29 mouse cellular contexts compared by ENCODE assay signal in genomic region chr1:40771196-40771970, GRCm38 (mm10). TPM values are rescaled to one million over a fixed set of nuclear protein-coding genes. Genes with fewer than 3 reads are reported as not detected.
DNase-seq lines count a peak whose midpoint lies in the region; ATAC-seq and TF ChIP-seq lines count a peak whose summit lies in the region.
"Had no signal": no experiment of that assay in that cellular context is flagged by ENCODE, and none has a peak within 500 bp of the region (broad histone marks: within the 10 kb centered on the region; RNA-seq: fewer than 3 reads in every experiment).

No protein-coding gene starts in this region.

- H3K36me3 ChIP-seq in liver, embryonic 12.5 days = peaks cover 8% of the 10 kb centered on the region; the same call in 1 of the 2 replicates
- H3K36me3 ChIP-seq: heart, embryonic 15.5 days had no signal

- no peaks in the 10 kb centered on the region for H3K9me3 ChIP-seq in liver, embryonic 12.5 days (replicated peaks)
- H3K9me3 ChIP-seq: embryonic facial prominence, embryonic 15.5 days; heart, embryonic 15.5 days; kidney, embryonic 15.5 days had no signal

- H3K27ac ChIP-seq in liver, embryonic 12.5 days = peak overlapping the region; percentile 67; the same call in 1 of the 2 replicates
- no peak overlapping the region for H3K27ac ChIP-seq in left cerebral cortex, adult 2 months
- H3K27ac ChIP-seq: embryonic facial prominence, embryonic 15.5 days; heart, adult 2 months; heart, embryonic 15.5 days; kidney, embryonic 15.5 days; macrophage had no signal

- peak overlapping the region; percentile 40 for H3K9ac ChIP-seq in liver, embryonic 12.5 days
- H3K9ac ChIP-seq: embryonic facial prominence, embryonic 15.5 days; forebrain, postnatal 0 days; heart, embryonic 15.5 days; kidney, embryonic 15.5 days had no signal

- peak overlapping the region; percentile 56 for H3K4me2 ChIP-seq in liver, embryonic 12.5 days
- H3K4me2 ChIP-seq: embryonic facial prominence, embryonic 15.5 days; heart, embryonic 15.5 days; kidney, embryonic 15.5 days; midbrain, embryonic 11.5 days had no signal

- peak overlapping the region; percentile 44 for H3K4me3 ChIP-seq in liver, embryonic 12.5 days
- H3K4me3 ChIP-seq in left cerebral cortex, adult 2 months = no peak overlapping the region
- H3K4me3 ChIP-seq: embryonic facial prominence, embryonic 15.5 days; heart, adult 2 months; heart, embryonic 15.5 days; kidney, embryonic 15.5 days had no signal

- peaks cover 29% of the 10 kb centered on the region for H3K4me1 ChIP-seq in liver, embryonic 12.5 days
- H3K4me1 ChIP-seq: embryonic facial prominence, embryonic 15.5 days; heart, embryonic 15.5 days had no signal

- WGBS in liver, embryonic 12.5 days (ENCODE audit: insufficient replicate concordance) = 59% methylated on average over 7 of the region's 7 CpGs

- intact Hi-C loops in heart, postnatal 14 days (cut with DNase I) = no loop called here
- intact Hi-C loops in left cerebral cortex, adult 2 months (cut with DNase I) = no loop called here

- no peak for TF ChIP-seq CTCF in left cerebral cortex, adult 2 months (IDR thresholded peaks at IDR 0.05)

- 0 out of 2 replicates have a peak, but pooled peaks have one; percentile 18 for ATAC-seq in common myeloid progenitor, adult 5-6 weeks (replicated peaks; ENCODE audit: low read depth, poor library complexity, severe bottlenecking)
- ATAC-seq in liver, embryonic 12.5 days = peak; percentile 92
- peak; percentile 73 for ATAC-seq in megakaryocyte progenitor cell, adult 5-6 weeks (replicated peaks; ENCODE audit: poor library complexity)
- ATAC-seq: activated CD4-positive, CD25-positive, alpha-beta regulatory T cell, adult 4 months; forebrain, postnatal 0 days; hindbrain, embryonic 16.5 days; intestine, embryonic 16.5 days; lung, postnatal 0 days had no signal

- H3K27me3 ChIP-seq in liver, embryonic 12.5 days (replicated peaks) = no peaks in the 10 kb centered on the region
- H3K27me3 ChIP-seq: embryonic facial prominence, embryonic 15.5 days; heart, embryonic 15.5 days; kidney, embryonic 15.5 days had no signal

- peak; percentile 52 for DNase-seq in heart, adult 11 months
- no peak for DNase-seq in heart, postnatal 14 days
- DNase-seq in ovary, postnatal 14 days (ENCODE audit: low spot score) = no peak
- DNase-seq in left cerebral cortex, adult 2 months (ENCODE audit: extremely low spot score in 1 of 2, low spot score in 2 of 2) = no peak
- DNase-seq: adrenal gland, adult 8-10 months; cerebellum, adult 8-10 months; cerebellum, postnatal 36 days; forebrain, postnatal 0 days; gastrocnemius, postnatal 25 days; heart, adult 2 months; layer of hippocampus, adult 9-11 months; left cerebral cortex, postnatal 4 days; thymus, postnatal 25 days had no signal

RNA-seq across cellular contexts. Expression of gene Mfsd9, which starts 19.1 kb away (rescaled TPM):
- under 1 TPM; 0.48 to 0.63 TPM for total RNA-seq in heart, postnatal 14 days (2021)
- 1.6 and 2.0 TPM in 2 replicates for total RNA-seq in common myeloid progenitor, adult 5-6 weeks (2017)
- polyA plus RNA-seq in liver, embryonic 12.5 days (2016; fragmentation: Nextera tagmentation; extraction: Ambion mirVana) = 0.99 and 1.4 TPM in 2 replicates
- 1.1 and 1.4 TPM in 2 replicates for total RNA-seq in megakaryocyte progenitor cell, adult 5-6 weeks (2015)
- 2.4 and 3.0 TPM in 2 replicates for total RNA-seq in megakaryocyte progenitor cell, adult 5-6 weeks (2017)
- total RNA-seq in left cerebral cortex, adult 2 months (2021) = 1 to 10 TPM; 4.0 to 4.5 TPM

RNA-seq across cellular contexts. Expression of gene Tmem182, which starts 34.0 kb away (rescaled TPM):
- 100 to 1,000 TPM; 125 to 135 TPM for total RNA-seq in heart, postnatal 14 days (2021)
- not detected in 2 replicates for total RNA-seq in common myeloid progenitor, adult 5-6 weeks (2017)
- polyA plus RNA-seq in liver, embryonic 12.5 days (2016; fragmentation: Nextera tagmentation; extraction: Ambion mirVana) = not detected in 2 replicates
- total RNA-seq in megakaryocyte progenitor cell, adult 5-6 weeks (2015) = not detected in 2 replicates
- not detected in 2 replicates for total RNA-seq in megakaryocyte progenitor cell, adult 5-6 weeks (2017)
- under 1 TPM; 0.11 to 0.21 TPM for total RNA-seq in left cerebral cortex, adult 2 months (2021)
- total RNA-seq: hematopoietic stem cell, adult 5-6 weeks had no signal
- polyA plus RNA-seq: activated CD4-positive, CD25-positive, alpha-beta regulatory T cell, adult 4 months; forebrain, embryonic 11.5 days; liver, adult 2 months; macrophage; midbrain, embryonic 11.5 days; small intestine, adult 2 months had no signal

Comparison
In these comparisons a context has a peak if more than half of its experiments do, and no peak if none do; other contexts are left out.
1. ATAC-seq: peak in every context shown above with its lines; median percentile 92 in liver, embryonic 12.5 days; 73 in megakaryocyte progenitor cell, adult 5-6 weeks; 18 in common myeloid progenitor, adult 5-6 weeks.
2. RNA of gene Tmem182, which starts 34.0 kb away (total RNA-seq): 125 to 135 TPM in heart, postnatal 14 days; 0.11 to 0.21 TPM in left cerebral cortex, adult 2 months, not detected in common myeloid progenitor, adult 5-6 weeks and not detected in megakaryocyte progenitor cell, adult 5-6 weeks; every median in the first group is over 100 times any median in the second.